Mouse (Mus musculus): ENCODE measurements at regions not wholly inside any gene's neighbourhood (a gene's known extent, or its start where the extent isn't known, plus 50 kb on each side); places are given as distances from the start of the nearest gene placed in this dataset.

DNA sequence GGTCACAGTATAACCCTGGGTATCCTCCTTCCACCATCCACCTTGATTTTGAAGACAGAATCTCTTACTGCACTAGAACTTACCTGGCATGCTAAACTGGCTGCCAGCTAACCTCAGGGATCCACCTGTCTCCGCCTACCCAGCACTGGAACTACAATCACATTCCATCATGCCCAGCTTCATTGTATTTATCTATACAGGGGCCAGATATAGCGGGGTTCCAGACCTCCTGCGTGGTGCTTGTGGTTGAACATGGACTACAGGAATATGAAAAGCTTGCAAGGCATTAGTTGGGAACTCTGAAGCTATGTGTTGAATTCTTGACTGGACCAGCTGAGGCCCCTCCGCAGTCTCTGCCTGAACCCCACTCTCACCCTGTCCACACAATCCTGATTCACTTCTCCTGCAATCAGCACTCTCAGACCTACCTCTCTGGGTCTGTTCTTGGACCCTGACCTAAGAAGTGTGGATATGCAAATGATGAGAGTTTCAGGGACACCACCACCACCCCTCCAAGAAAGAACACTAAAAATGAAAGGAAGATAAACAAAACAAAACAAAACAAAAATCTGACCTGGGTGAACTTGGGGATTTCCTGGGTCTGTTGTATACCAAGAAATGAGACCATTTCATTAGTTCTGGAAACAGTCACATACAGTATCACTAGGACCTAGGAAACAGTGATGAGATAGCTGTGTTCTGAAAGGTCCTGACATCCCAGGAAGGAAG lies 216.4 kb upstream of the Hs6st1 start:
- TF ChIP-seq POLR2A (IDR thresholded peaks at IDR 0.05; ENCODE audit: low read depth, low read length) (no peak), CTCF (IDR thresholded peaks at IDR 0.05; ENCODE audit: extremely low read depth, insufficient read depth, insufficient read length, insufficient replicate concordance) (no peak)
